Mouse (Mus musculus) urinary bladder, postnatal 25 days (tissue): ENCODE results near the gene Pcgf5.

Experiments
- DNase-seq: peaks from one replicate; pipeline ENCODE4 v3.0.0; 2022; ENCODE audit warnings: low spot score

Gene Pcgf5

DNA sequence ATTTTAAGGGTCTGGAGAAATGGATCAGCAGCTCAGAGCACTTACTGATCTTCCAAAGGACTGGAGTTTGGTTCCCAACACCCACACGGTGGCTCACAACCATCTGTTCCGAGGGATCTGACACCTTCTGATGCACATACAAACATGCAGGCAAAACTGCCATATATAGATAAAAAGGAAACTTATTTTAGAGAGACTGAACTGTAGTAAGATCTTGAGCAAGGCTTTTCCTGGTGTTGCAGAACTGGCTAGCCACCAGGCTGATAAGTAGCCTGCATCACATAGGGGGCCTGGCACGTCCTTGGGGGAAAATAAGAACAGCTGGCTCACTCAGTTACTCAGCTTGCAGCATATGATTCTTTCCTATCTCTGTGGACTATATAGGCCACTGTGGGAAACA, 147.4 kb downstream of the Pcgf5 start:
- DNase-seq: no peak

DNA sequence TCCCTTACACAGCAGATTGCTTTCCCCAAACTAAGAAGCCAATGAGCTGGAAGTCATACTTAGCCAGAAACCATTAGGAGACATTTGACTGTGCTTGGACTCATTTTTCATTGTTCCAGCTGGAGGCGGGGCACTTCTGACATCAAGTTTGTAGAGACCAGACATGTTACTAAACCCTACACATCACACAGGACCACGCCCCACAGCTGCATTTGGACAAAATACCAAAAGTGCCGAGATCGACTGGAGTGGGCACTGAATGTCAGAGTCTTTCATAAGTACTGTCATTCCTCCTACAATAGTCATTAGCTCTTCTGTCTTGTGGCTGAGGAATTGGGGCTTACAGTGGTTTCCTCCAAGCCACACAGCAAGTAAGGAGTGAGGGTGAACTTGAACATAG, 148.4 kb downstream of the Pcgf5 start:
- no peak for DNase-seq

DNA sequence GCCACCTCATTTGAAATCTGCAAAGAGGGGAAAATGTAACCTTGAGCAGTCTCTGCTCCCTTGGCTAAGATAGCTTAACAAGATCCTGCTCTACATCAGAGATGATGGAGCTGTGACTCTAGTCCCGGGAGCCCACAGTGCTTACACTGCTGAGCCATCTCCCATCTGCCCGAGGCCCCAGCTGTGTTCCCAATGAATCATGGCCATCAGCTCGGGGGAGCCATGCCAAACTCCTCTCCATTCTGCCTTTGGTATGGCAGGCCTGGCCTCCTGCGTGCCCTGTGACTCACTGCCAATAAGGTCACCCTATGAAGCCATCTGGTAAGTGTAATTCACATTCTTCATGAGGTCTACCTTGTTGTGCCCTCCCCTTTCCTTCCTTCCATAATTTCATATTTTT, 149.0 kb downstream of the Pcgf5 start:
- DNase-seq: no peak

DNA sequence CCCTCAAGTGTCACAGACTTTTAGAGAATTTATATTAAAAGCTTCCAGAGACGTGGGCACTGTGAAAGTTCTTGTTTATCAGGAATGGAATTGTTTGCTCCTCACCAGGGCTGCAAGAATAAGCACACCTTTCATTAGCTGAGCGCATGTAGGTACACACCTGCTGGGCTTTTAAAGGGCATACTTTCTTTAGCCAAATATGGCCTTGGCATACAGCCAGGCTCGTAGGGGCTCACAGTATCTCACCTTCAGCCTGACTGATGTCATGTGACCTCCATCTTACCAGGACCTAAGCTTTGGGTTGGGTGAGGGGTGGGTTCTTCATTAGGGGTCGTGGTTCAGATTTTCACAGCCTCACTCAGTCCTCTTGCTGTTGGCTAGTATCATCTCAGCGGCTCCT, 149.6 kb downstream of the Pcgf5 start:
- no peak for DNase-seq

DNA sequence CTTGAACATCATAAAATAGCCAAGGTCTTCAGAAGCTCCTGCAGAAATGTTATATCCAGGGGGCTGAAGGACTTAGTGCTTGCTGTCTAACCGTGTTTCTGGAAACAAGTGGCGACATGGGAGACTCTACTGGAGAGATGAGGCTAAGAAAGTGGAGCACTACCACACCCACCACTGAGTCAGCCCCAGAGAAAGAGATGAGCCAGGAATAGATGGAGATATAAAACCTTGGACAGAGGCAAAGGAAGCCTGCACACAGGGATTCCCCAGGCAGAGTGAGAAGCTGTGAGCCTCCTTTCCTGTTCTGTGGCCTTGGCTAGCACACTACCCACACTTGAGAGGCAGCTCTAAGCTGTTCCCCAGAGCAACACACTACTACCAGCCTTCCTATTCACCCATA, 156.6 kb downstream of the Pcgf5 start:
- DNase-seq: no peak
